Mouse (Mus musculus) neural tube, embryonic 12.5 days (tissue): ENCODE measurements around the gene Rgs17. TPM values are rescaled to one million over a fixed set of nuclear protein-coding genes. Genes with fewer than 3 reads are reported as not detected.
"Not testable (repeated sequence)": the region's sequence is repeated elsewhere in the genome, so short reads cannot be mapped to it uniquely, and the experiment has no call there.

Source experiments
- ATAC-seq: fragments of 200-750 bp; cut with Nextera tagmentation; 2 replicates; pipeline ENCODE4 v1.8.0; 2017; ENCODE audit warnings: low read depth, mild to moderate bottlenecking, moderate TSS enrichment, moderate library complexity; ENCODE audit not compliant: low FRiP score
- H3K27ac ChIP-seq: fragments of 300-500 bp; sonication (generic); 2 replicates; pipeline ENCODE4 v1.5.1; 2016
- H3K27me3 ChIP-seq: fragments of 300-500 bp; sonication (generic); replicated peaks from 2 replicates; pipeline ENCODE4 v1.6.1; 2016; ENCODE audit warnings: mild to moderate bottlenecking
- H3K36me3 ChIP-seq: fragments of 300-500 bp; sonication (generic); 2 replicates; pipeline ENCODE4 v1.6.1; 2016; ENCODE audit warnings: mild to moderate bottlenecking
- H3K4me1 ChIP-seq: fragments of 300-500 bp; sonication (generic); 2 replicates; pipeline ENCODE4 v1.6.1; 2016
- H3K4me2 ChIP-seq: fragments of 300-500 bp; sonication (generic); replicated peaks from 2 replicates; pipeline ENCODE4 v1.6.1; 2016; ENCODE audit warnings: mild to moderate bottlenecking
- H3K4me3 ChIP-seq: fragments of 300-500 bp; sonication (generic); 2 replicates; pipeline ENCODE4 v1.5.1; 2016
- H3K9ac ChIP-seq: fragments of 300-500 bp; sonication (generic); 2 replicates; pipeline ENCODE4 v1.6.1; 2016; ENCODE audit warnings: mild to moderate bottlenecking
- H3K9me3 ChIP-seq: fragments of 300-500 bp; sonication (generic); 2 replicates; pipeline ENCODE4 v1.6.1; 2016; ENCODE audit warnings: mild to moderate bottlenecking
- WGBS: fragments of 180-500 bp; shearing (Covaris S2); methylation state at CpG from one replicate; pipeline ENCODE4 v1.1.7; 2016; 5-methylcytosine and 5-hydroxymethylcytosine counted together
- polyA plus RNA-seq: library from polyadenylated mRNA; unstranded; fragments of >200 nt; fragmentation: Nextera tagmentation; extraction: Ambion mirVana; gene quantifications from 2 replicates; pipeline ENCODE4 v1.2.1, GENCODE M21; 2016

Gene Rgs17
- polyA plus RNA-seq: 3.9 and 4.2 TPM in 2 replicates

GRCm38 (mm10) chr10:5922294-5922828, at the start of gene Rgs17:
Gene Rgs17, minus strand, starts transcription at chr10:5922400.
- H3K9me3 ChIP-seq: no peaks in the 10 kb centered on the region; the same call in 1 of the 2 replicates
- H3K36me3 ChIP-seq: no peaks in the 10 kb centered on the region
- peak; percentile 91 for ATAC-seq
- no peaks in the 10 kb centered on the region for H3K27me3 ChIP-seq
- peak within 1 kb of the TSS; percentile 94 for H3K4me2 ChIP-seq
- H3K4me3 ChIP-seq: peak within 1 kb of the TSS; percentile 72
- H3K9ac ChIP-seq: peak within 1 kb of the TSS; percentile 70
- H3K27ac ChIP-seq: no peak within 1 kb of the TSS
- H3K4me1 ChIP-seq: peaks cover 5% of the 10 kb centered on the region; the same call in 1 of the 2 replicates
- WGBS: 1% methylated on average over 31 of the region's 35 CpGs

DNA sequence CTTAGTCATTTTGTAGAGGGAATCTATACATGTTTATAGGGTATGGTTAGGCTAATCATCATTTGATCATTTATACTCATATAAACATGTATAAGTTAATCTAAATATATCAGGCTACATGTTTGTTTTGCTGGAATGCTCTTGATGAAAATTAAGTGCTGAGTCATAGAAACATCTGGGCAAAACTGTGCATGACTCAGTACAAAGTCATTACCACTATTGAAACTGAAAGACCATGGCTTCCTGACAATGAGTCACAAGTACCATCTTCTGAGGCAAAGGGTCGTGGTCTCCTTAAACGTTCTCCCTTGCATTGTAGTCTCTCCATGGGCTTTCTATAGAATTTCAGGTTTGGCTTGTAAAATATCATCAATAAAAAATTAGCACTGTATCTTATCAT, 45.5 kb upstream of the Rgs17 start:
- Histone ChIP-seq H3K9ac (no peak overlapping the region), H3K27me3 (no peaks in the 10 kb centered on the region), H3K27ac (no peak overlapping the region), H3K4me1 (no peaks in the 10 kb centered on the region), H3K9me3 (no peaks in the 10 kb centered on the region), H3K36me3 (no peaks in the 10 kb centered on the region), H3K4me3 (no peak overlapping the region), H3K4me2 (no peak overlapping the region)
- WGBS: 89% methylated on average over 2 of the region's 2 CpGs
- ATAC-seq: no peak

GRCm38 (mm10) chr10:5953787-5954186, 31.6 kb upstream of the Rgs17 start:
- H3K9ac ChIP-seq, H3K4me2 ChIP-seq, H3K4me1 ChIP-seq, H3K36me3 ChIP-seq, ATAC-seq, H3K4me3 ChIP-seq, H3K9me3 ChIP-seq, H3K27ac ChIP-seq, H3K27me3 ChIP-seq: not testable (repeated sequence)

DNA sequence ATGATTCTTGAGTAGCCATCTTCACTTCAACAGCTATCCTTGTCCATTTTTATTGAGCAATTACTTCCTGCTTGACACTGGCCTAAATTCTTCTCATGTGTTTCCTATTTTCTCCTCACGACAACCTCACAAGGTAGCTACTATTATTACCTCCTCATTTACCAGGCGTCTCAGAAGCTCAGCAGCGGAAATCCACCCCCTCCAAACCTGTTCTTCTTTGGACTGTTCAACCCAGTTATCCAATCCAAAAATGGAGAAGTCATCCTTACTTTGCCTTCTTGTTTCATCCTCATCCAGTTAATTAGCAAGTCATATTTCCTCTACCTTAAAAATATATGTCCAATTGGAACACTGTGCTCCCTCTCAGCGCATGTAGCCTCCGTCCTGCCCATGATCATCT, 2.1 kb upstream of the Rgs17 start:
- H3K9ac ChIP-seq: no peak overlapping the region
- H3K27me3 ChIP-seq: no peaks in the 10 kb centered on the region
- WGBS: 87% methylated on average over 5 of the region's 5 CpGs
- H3K4me1 ChIP-seq: peaks cover 5% of the 10 kb centered on the region; the same call in 1 of the 2 replicates
- H3K4me3 ChIP-seq: no peak overlapping the region
- H3K4me2 ChIP-seq: no peak overlapping the region
- H3K27ac ChIP-seq: no peak overlapping the region
- no peak for ATAC-seq
- no peaks in the 10 kb centered on the region; the same call in 1 of the 2 replicates for H3K9me3 ChIP-seq
- no peaks in the 10 kb centered on the region for H3K36me3 ChIP-seq

DNA sequence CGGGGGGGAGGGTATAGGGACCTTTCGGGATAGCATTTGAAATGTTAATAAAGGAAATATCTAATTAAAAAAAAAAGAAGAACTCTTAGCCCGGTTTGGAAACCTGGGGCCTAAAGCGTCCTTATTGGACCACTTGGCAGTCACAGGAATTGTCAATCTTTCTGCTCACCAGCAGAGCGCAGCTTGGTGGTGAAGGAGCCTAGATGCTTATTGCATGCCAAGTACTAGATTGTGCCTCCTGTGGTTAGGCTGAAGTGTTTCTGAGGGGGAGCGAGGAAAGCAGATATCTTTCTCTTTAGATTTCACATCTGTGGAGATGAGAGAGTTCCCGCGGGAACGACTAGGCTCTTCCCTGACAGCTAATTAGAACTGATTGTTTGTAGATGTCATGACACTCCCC, 896 bp upstream of the Rgs17 start:
- WGBS: 16% methylated on average over 9 of the region's 9 CpGs
- H3K4me3 ChIP-seq: no peak overlapping the region
- H3K9ac ChIP-seq: no peak overlapping the region
- H3K4me1 ChIP-seq: peaks cover 5% of the 10 kb centered on the region; the same call in 1 of the 2 replicates
- no peaks in the 10 kb centered on the region for H3K36me3 ChIP-seq
- 0 out of 2 replicates have a peak overlapping the region, but pooled peaks have one; percentile 94 for H3K4me2 ChIP-seq
- H3K27ac ChIP-seq: no peak overlapping the region
- no peak; the same call in 1 of the 2 replicates for ATAC-seq
- H3K27me3 ChIP-seq: no peaks in the 10 kb centered on the region
- H3K9me3 ChIP-seq: no peaks in the 10 kb centered on the region; the same call in 1 of the 2 replicates

DNA sequence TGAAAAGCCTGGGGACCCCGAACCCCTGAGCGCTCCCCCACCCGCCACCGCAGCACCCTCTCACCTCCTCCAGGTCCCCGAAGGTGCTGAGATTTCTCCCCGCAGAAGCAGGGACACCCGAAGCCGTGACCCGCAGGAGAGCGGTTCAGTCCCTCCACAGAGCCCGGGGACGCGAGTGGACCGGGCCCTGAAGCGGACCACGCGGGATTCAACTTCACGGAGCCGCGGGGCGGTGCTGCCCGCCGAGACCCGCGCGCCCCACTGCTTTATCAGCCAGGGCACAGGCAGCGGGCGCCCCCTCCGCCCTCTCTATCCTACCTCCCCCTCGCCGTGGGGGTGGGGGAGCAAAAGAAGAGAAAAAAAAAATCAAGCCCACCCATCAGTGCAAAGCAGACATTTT, 429 bp downstream of the Rgs17 start:
- Histone ChIP-seq H3K27me3 (no peaks in the 10 kb centered on the region), H3K27ac (no peak overlapping the region), H3K36me3 (no peaks in the 10 kb centered on the region), H3K4me3 (peak overlapping the region; percentile 72), H3K4me1 (peaks cover 5% of the 10 kb centered on the region; the same call in 1 of the 2 replicates), H3K9me3 (no peaks in the 10 kb centered on the region), H3K9ac (peak overlapping the region; percentile 70), H3K4me2 (peak overlapping the region; percentile 94)
- ATAC-seq: peak; percentile 55
- under 1% methylated on average over 31 of the region's 31 CpGs for WGBS

DNA sequence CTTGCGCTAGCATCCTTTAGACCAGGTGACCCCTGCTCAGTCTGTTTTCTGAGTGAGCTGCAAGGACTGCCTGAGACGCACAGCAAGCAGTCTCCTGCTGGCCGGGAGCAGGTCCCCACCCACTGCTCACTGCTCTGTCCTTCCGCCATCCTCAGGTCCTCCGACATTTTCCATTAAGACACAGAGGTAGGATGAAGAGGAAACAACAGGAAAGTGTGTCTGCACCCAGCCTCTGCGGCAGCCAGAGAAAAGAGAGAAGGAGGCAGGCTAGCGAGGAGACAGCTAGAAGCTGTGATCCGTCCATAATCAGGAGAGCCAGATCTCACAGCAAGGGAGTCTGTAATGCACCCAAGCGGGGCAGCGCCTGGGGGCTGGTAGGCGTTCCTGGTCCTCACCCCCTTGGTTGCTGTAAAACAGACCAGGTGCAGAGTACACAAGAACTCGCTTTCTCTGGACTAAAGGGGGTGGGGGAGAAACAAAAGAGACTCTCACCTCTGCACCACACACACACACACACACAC, 1.1 kb downstream of the Rgs17 start:
- H3K36me3 ChIP-seq: no peaks in the 10 kb centered on the region
- H3K9ac ChIP-seq: peak overlapping the region; percentile 70
- peak overlapping the region; percentile 94 for H3K4me2 ChIP-seq
- peaks cover 5% of the 10 kb centered on the region; the same call in 1 of the 2 replicates for H3K4me1 ChIP-seq
- peak; percentile 38 for ATAC-seq
- H3K4me3 ChIP-seq: peak overlapping the region; percentile 72
- no peak overlapping the region for H3K27ac ChIP-seq
- H3K27me3 ChIP-seq: no peaks in the 10 kb centered on the region
- H3K9me3 ChIP-seq: no peaks in the 10 kb centered on the region
- 2% methylated on average over 12 of the region's 12 CpGs for WGBS

DNA sequence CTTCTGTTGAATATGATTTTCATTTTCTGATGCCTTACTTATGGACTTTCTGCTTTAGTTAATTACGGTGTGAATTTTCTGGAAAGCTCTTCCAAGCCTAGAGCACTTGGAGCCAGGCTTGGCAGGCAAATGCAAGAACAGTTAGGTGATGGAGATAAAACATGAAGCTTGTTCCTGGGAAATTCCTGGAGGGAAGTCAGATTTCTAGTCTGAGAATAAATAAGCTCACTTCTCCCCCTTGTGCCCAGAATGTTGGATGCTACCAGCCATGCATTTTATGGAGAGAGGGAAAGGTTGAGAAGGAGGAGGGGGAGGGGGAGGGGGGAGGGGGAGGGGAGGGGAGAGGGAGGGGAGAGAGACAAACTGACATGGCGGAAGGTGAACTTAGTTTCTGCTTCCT, 17.8 kb downstream of the Rgs17 start:
- Histone ChIP-seq H3K27me3 (no peaks in the 10 kb centered on the region), H3K36me3 (no peaks in the 10 kb centered on the region), H3K4me2 (no peak overlapping the region), H3K4me3 (no peak overlapping the region), H3K27ac (no peak overlapping the region), H3K9ac (no peak overlapping the region), H3K9me3 (no peaks in the 10 kb centered on the region), H3K4me1 (peaks cover 3% of the 10 kb centered on the region; the same call in 1 of the 2 replicates)
- no peak for ATAC-seq
- 80% methylated on average over 2 of the region's 2 CpGs for WGBS

DNA sequence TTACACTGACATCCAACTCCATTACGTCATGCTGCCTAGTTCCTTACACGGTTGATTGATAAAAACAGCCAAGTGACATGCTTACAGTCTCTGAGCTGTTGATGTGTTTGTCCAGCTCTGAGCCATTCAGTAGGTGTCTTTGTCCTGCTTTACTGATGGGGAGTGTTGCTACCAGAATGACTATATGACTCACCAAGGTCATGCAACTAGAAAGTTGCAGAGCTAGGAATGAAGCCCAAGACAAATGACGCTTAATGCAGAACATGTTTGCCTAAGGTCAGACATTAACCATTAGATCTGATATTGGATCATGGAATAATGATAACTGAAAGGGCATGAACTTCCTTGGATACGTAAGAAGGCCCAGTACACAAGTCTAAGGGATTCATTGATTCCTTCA, 20.4 kb downstream of the Rgs17 start:
- H3K4me2 ChIP-seq: no peak overlapping the region
- no peak for ATAC-seq
- no peaks in the 10 kb centered on the region for H3K27me3 ChIP-seq
- H3K9ac ChIP-seq: no peak overlapping the region
- no peak overlapping the region for H3K4me3 ChIP-seq
- WGBS: 85% methylated on average over 4 of the region's 4 CpGs
- H3K36me3 ChIP-seq: no peaks in the 10 kb centered on the region
- H3K27ac ChIP-seq: no peak overlapping the region
- no peaks in the 10 kb centered on the region for H3K4me1 ChIP-seq
- H3K9me3 ChIP-seq: no peaks in the 10 kb centered on the region

GRCm38 (mm10) chr10:5900731-5901130, 21.5 kb downstream of the Rgs17 start:
- Histone ChIP-seq H3K27me3 (no peaks in the 10 kb centered on the region), H3K36me3 (no peaks in the 10 kb centered on the region), H3K4me2 (no peak overlapping the region), H3K9me3 (no peaks in the 10 kb centered on the region), H3K4me1 (no peaks in the 10 kb centered on the region), H3K4me3 (no peak overlapping the region), H3K27ac (no peak overlapping the region), H3K9ac (no peak overlapping the region)
- 84% methylated on average over 6 of the region's 6 CpGs for WGBS
- ATAC-seq: no peak

DNA sequence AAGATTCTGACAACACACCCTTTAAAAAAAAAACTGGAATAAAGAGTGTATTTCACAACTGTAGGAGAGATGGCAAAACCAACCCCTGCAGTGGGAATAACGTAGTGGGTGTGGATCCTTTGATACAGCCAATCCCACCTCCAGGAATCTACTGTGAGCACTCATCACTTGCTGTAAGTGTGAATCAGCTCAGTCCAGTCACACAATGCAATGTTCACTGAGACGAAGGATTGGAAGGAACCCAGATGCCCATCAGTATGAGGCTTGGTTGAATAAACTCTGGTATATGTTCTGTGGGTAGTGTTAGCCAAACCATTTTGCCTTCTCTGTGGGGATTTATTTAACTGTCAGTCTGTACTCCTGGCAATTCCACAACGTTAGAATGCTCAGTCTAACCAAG, 45.1 kb downstream of the Rgs17 start:
- no peak for ATAC-seq
- Histone ChIP-seq H3K9ac (no peak overlapping the region), H3K4me3 (no peak overlapping the region), H3K27ac (no peak overlapping the region), H3K27me3 (no peaks in the 10 kb centered on the region), H3K9me3 (no peaks in the 10 kb centered on the region), H3K4me2 (no peak overlapping the region), H3K36me3 (no peaks in the 10 kb centered on the region), H3K4me1 (no peaks in the 10 kb centered on the region)
- 83% methylated on average over 3 of the region's 3 CpGs for WGBS

- Histone ChIP-seq H3K4me1 (no peaks in the 10 kb centered on the region), H3K9me3 (no peaks in the 10 kb centered on the region), H3K4me3 (no peak overlapping the region), H3K27ac (no peak overlapping the region), H3K4me2 (no peak overlapping the region), H3K36me3 (no peaks in the 10 kb centered on the region), H3K9ac (no peak overlapping the region), H3K27me3 (no peaks in the 10 kb centered on the region)
- 39% methylated on average over 4 of the region's 4 CpGs for WGBS
- no peak for ATAC-seq
Observed at GRCm38 (mm10) chr10:5871081-5871480, 51.1 kb downstream of the Rgs17 start.

DNA sequence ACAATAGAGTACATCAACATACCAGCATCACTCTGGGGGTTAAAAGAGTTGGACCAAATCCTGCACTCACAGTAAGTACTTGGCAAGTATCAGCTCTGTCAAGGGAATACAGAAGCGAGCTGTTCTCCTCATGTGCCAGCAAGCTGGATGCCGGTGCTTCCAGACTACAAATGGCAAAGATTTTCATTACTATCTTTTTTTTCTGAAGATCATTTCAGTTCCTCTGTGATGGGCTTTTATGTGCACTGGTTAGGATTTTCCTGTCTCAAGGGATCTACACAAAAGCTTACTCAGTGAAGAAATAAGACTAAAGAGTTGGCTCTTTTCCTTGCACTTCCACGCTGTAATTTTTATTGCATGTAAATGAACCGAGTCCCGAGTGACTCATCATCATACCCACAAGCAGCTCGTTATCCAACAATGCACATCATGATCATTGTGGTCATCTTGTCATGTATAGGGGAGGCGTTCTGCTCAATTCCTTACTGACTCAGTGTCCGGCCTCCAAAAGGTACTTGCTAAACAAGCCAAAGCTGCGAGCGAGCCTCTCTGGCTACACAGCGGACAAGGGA, 54.1 kb downstream of the Rgs17 start:
- H3K9me3 ChIP-seq: no peaks in the 10 kb centered on the region
- no peak overlapping the region for H3K9ac ChIP-seq
- ATAC-seq: no peak
- H3K36me3 ChIP-seq: no peaks in the 10 kb centered on the region
- H3K27me3 ChIP-seq: no peaks in the 10 kb centered on the region
- no peak overlapping the region for H3K4me2 ChIP-seq
- H3K4me1 ChIP-seq: no peaks in the 10 kb centered on the region
- no peak overlapping the region for H3K27ac ChIP-seq
- no peak overlapping the region for H3K4me3 ChIP-seq
- 70% methylated on average over 11 of the region's 11 CpGs for WGBS
